Mouse (Mus musculus) forebrain, postnatal 0 days (tissue): ENCODE data around the gene Pi4ka. TPM values are rescaled to one million over a fixed set of nuclear protein-coding genes. Genes with fewer than 3 reads are reported as not detected.

Source experiments
- ATAC-seq: fragments of 200-750 bp; cut with Nextera tagmentation; 2 replicates; pipeline ENCODE4 v1.8.0; 2017; ENCODE audit warnings: mild to moderate bottlenecking, moderate library complexity
- DNase-seq: peaks from one replicate; pipeline ENCODE4 v3.0.0-alpha.2; 2015
- H3K27ac ChIP-seq: fragments of 300-500 bp; sonication (generic); 2 replicates; pipeline ENCODE4 v1.5.1; 2014; ENCODE audit warnings: low read depth, mild to moderate bottlenecking, antibody characterized with exemption, low read length, moderate library complexity, mixed read lengths
- H3K27me3 ChIP-seq: fragments of 300-500 bp; sonication (generic); 2 replicates; pipeline ENCODE4 v1.6.1; 2014; ENCODE audit warnings: mild to moderate bottlenecking, low read length, mixed read lengths; ENCODE audit not compliant: insufficient read depth
- H3K36me3 ChIP-seq: fragments of 300-500 bp; sonication (generic); 2 replicates; pipeline ENCODE4 v1.6.1; 2014; ENCODE audit warnings: mild to moderate bottlenecking, moderate library complexity; ENCODE audit not compliant: insufficient read depth
- H3K4me1 ChIP-seq: fragments of 300-500 bp; sonication (generic); 2 replicates; pipeline ENCODE4 v1.6.1; 2014; ENCODE audit warnings: antibody characterized with exemption; ENCODE audit not compliant: insufficient read depth
- H3K4me2 ChIP-seq: fragments of 300-500 bp; sonication (generic); 2 replicates; pipeline ENCODE4 v1.6.1; 2014; ENCODE audit warnings: low read depth, mild to moderate bottlenecking, moderate library complexity
- H3K4me3 ChIP-seq: fragments of 300-500 bp; sonication (generic); 2 replicates; pipeline ENCODE4 v1.5.1; 2014; ENCODE audit warnings: low read depth, low read length, mixed read lengths
- H3K9ac ChIP-seq: fragments of 300-500 bp; sonication (generic); 2 replicates; pipeline ENCODE4 v1.6.1; 2014; ENCODE audit warnings: mild to moderate bottlenecking
- H3K9me3 ChIP-seq: fragments of 300-500 bp; sonication (generic); 2 replicates; pipeline ENCODE4 v1.6.1; 2016; ENCODE audit warnings: low read length
- CTCF ChIP-seq: sonication (generic); IDR thresholded peaks from 2 replicates; pipeline ENCODE4 v1.5.1; 2016; ENCODE audit warnings: antibody characterized with exemption, control low read depth, low read depth
- WGBS: fragments of 180-500 bp; shearing (Covaris S2); extraction: QIAGEN DNeasy Blood & Tissue Kit; methylation state at CpG from one replicate; pipeline ENCODE4 v1.1.7; 2014; 5-methylcytosine and 5-hydroxymethylcytosine counted together
- polyA plus RNA-seq: library from polyadenylated mRNA; unstranded; fragments of >200 nt; fragmentation: Nextera tagmentation; extraction: Ambion mirVana; gene quantifications from 2 replicates; pipeline ENCODE4 v1.2.1, GENCODE M21; 2015
- total RNA-seq: library from RNA; depleted of rRNA; stranded (reverse); fragments of >200 nt; gene quantifications from 2 replicates; pipeline ENCODE4 v1.2.3, GENCODE M21; 2014

Pi4ka gene
- total and polyA plus RNA-seq, 2 experiments from 2014 or later = 41.2 to 107 TPM

GRCm38 (mm10) chr16:17251539-17251938, 154.6 kb downstream of the Pi4ka start:
- DNase-seq = peak; percentile 53
- WGBS = 35% methylated on average over 3 of the region's 3 CpGs
- Histone ChIP-seq H3K4me3 (no peak overlapping the region), H3K9me3 (no peaks in the 10 kb centered on the region), H3K9ac (no peak overlapping the region), H3K36me3 (peaks cover 8% of the 10 kb centered on the region; the same call in 1 of the 2 replicates), H3K27me3 (no peaks in the 10 kb centered on the region), H3K4me2 (no peak overlapping the region), H3K27ac (no peak overlapping the region), H3K4me1 (peaks cover 2% of the 10 kb centered on the region; the same call in 1 of the 2 replicates)
- ATAC-seq = no peak
- TF ChIP-seq CTCF = no peak

GRCm38 (mm10) chr16:17249135-17249534, 157.0 kb downstream of the Pi4ka start:
- H3K4me3 ChIP-seq = no peak overlapping the region
- no peak for DNase-seq
- no peaks in the 10 kb centered on the region; the same call in 1 of the 2 replicates for H3K36me3 ChIP-seq
- peaks cover 1% of the 10 kb centered on the region; the same call in 1 of the 2 replicates for H3K4me1 ChIP-seq
- H3K9me3 ChIP-seq = no peaks in the 10 kb centered on the region
- no peaks in the 10 kb centered on the region for H3K27me3 ChIP-seq
- ATAC-seq = no peak
- H3K27ac ChIP-seq = no peak overlapping the region
- H3K4me2 ChIP-seq = no peak overlapping the region
- H3K9ac ChIP-seq = no peak overlapping the region
- WGBS = 83% methylated on average over 6 of the region's 6 CpGs
- TF ChIP-seq CTCF = no peak

GRCm38 (mm10) chr16:17247727-17248126, 158.4 kb downstream of the Pi4ka start:
- no peaks in the 10 kb centered on the region; the same call in 1 of the 2 replicates for H3K36me3 ChIP-seq
- no peak overlapping the region for H3K27ac ChIP-seq
- H3K4me2 ChIP-seq = no peak overlapping the region
- H3K27me3 ChIP-seq = no peaks in the 10 kb centered on the region
- H3K9ac ChIP-seq = no peak overlapping the region
- DNase-seq (no peak), ATAC-seq (no peak)
- H3K9me3 ChIP-seq = no peaks in the 10 kb centered on the region
- no peak overlapping the region for H3K4me3 ChIP-seq
- TF ChIP-seq CTCF = no peak
- no peaks in the 10 kb centered on the region for H3K4me1 ChIP-seq
- 52% methylated on average over 4 of the region's 4 CpGs for WGBS

- no peak for DNase-seq
- H3K27ac ChIP-seq = no peak overlapping the region
- no peak overlapping the region for H3K4me3 ChIP-seq
- no peak for ATAC-seq
- no peaks in the 10 kb centered on the region for H3K4me1 ChIP-seq
- H3K27me3 ChIP-seq = no peaks in the 10 kb centered on the region
- WGBS = 90% methylated on average over 1 of the region's 1 CpGs
- H3K9ac ChIP-seq = no peak overlapping the region
- H3K9me3 ChIP-seq = no peaks in the 10 kb centered on the region
- no peak overlapping the region for H3K4me2 ChIP-seq
- no peaks in the 10 kb centered on the region; the same call in 1 of the 2 replicates for H3K36me3 ChIP-seq
- no peak for TF ChIP-seq CTCF
Measured at GRCm38 (mm10) chr16:17244996-17245395, 161.1 kb downstream of the Pi4ka start.

GRCm38 (mm10) chr16:17243731-17244130, 162.4 kb downstream of the Pi4ka start:
- 85% methylated on average over 1 of the region's 1 CpGs for WGBS
- H3K27ac ChIP-seq = no peak overlapping the region
- no peak for TF ChIP-seq CTCF
- no peak overlapping the region for H3K4me2 ChIP-seq
- no peak for DNase-seq
- no peak overlapping the region for H3K9ac ChIP-seq
- no peaks in the 10 kb centered on the region for H3K9me3 ChIP-seq
- no peaks in the 10 kb centered on the region for H3K4me1 ChIP-seq
- H3K36me3 ChIP-seq = no peaks in the 10 kb centered on the region; the same call in 1 of the 2 replicates
- no peaks in the 10 kb centered on the region for H3K27me3 ChIP-seq
- no peak for ATAC-seq
- no peak overlapping the region for H3K4me3 ChIP-seq

- no peak for TF ChIP-seq CTCF
- H3K4me3 ChIP-seq = no peak overlapping the region
- H3K9me3 ChIP-seq = no peaks in the 10 kb centered on the region
- H3K36me3 ChIP-seq = no peaks in the 10 kb centered on the region
- H3K27me3 ChIP-seq = no peaks in the 10 kb centered on the region
- H3K27ac ChIP-seq = no peak overlapping the region
- ATAC-seq (no peak), DNase-seq (no peak)
- no peak overlapping the region for H3K9ac ChIP-seq
- no peak overlapping the region for H3K4me2 ChIP-seq
- peaks cover 12% of the 10 kb centered on the region for H3K4me1 ChIP-seq
- WGBS = 83% methylated on average over 2 of the region's 2 CpGs
Measured at GRCm38 (mm10) chr16:17239409-17239808, 166.7 kb downstream of the Pi4ka start.

GRCm38 (mm10) chr16:17237634-17238033, 168.5 kb downstream of the Pi4ka start:
- TF ChIP-seq CTCF = no peak
- 87% methylated on average over 3 of the region's 3 CpGs for WGBS
- Histone ChIP-seq H3K4me3 (no peak overlapping the region), H3K27me3 (no peaks in the 10 kb centered on the region), H3K27ac (no peak overlapping the region), H3K4me1 (peaks cover 13% of the 10 kb centered on the region), H3K36me3 (no peaks in the 10 kb centered on the region), H3K9ac (no peak overlapping the region), H3K4me2 (no peak overlapping the region), H3K9me3 (no peaks in the 10 kb centered on the region)
- ATAC-seq (no peak), DNase-seq (no peak)
